Mouse (Mus musculus) heart, adult 18-20 months (tissue): ENCODE results near the gene Zglp1. TPM values are rescaled to one million over a fixed set of nuclear protein-coding genes. Genes with fewer than 3 reads are reported as not detected.
"Not testable (repeated sequence)": the region's sequence is repeated elsewhere in the genome, so short reads cannot be mapped to it uniquely, and the experiment has no call there.

Experiments used
- DNase-seq, 2 experiments: peaks; one replicate each; pipeline ENCODE4 v3.0.0; 2021 to 2022; ENCODE audit warnings: mixed read lengths in 1 of 2
- total RNA-seq, 2 experiments: library from RNA; stranded (reverse); gene quantifications; 2 replicates each; pipeline ENCODE4 v1.2.3; 2021

Gene Zglp1
- total RNA-seq, 2 experiments from 2014 or later = not detected

DNA sequence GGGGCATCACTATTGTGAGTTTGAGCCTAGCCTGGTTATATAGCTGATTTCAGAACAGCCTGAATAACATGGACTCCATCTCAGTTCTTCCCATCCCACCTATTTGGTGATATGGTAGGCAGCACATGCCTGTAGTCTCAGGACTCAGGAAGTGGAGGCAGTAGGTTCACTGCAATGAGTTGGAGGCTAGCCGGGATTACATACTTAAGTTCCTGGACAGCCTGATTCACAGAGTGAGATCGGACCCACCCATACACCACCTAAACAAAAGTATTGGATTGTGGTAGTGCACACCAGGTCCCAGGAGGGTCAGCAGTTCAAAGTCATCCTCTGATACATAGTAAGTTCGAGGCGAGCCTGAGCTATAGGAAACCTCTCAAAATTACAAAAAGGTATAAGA, 5.7 kb upstream of the Zglp1 start:
- DNase-seq = no peak

DNA sequence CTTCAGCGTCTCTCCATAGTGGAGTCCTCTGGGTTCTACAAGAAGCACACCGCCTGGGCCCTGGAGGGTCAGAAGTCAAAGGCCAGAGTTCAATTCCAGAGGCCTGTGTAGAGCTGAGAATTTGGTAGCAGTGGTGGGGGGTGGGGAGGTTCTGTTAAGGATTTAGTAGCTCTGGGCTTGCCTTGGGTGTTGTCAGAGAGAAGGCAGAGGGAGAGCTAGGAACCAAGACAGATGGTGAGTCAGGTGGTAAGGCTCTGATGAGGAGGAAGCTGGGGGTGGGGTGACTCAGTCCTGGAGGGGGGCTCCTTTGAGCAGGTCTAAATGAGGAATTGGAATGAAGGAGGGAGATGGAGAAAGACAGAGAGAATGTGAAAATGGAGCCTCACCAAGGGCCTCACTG, 4.0 kb downstream of the Zglp1 start:
- no peak for DNase-seq

DNA sequence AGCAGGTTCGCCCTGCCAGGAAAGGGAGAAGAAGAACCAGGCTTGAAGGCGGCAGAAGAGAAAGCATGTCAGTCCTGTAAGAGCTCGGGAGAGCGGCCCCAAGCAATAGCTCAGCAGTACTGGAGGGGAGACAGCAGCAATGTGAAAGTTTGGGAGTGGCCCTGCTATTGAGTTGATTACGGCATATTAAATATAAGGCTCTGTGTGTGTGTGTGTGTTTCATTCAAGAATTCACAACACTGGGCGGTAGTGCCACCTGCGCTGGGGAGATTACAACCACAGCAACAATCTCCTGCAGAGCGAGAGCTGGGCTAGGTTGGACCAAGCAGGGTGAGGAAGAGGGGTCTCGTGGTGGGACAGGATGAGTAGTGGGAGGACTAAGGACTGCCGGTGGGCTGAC, 15.3 kb downstream of the Zglp1 start:
- no peak for DNase-seq

DNA sequence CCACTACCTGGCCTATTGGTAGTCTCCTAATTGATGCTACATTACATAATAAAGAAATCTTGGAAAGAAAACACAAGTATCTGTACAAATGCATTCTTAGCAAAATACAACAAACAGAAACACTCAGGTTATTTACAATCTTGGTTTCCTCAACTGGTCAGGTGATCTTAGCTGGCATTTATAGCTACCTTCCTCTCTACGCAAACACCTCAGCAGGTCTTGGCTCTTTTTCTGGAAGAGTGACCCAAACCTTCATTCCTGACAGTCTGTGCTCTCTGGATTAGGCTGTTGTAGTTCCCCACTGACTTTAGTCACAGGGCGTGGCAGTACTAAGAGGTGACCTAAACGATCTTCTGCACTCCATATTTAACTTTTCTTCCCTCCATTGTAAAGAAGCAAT, 21.7 kb downstream of the Zglp1 start:
- DNase-seq = no peak

- not testable (repeated sequence) for DNase-seq
These were observed 22.1 kb downstream of the Zglp1 start for GRCm38 (mm10) chr9:21044785-21045184.

GRCm38 (mm10) chr9:21043563-21043962, 23.3 kb downstream of the Zglp1 start:
- no peak for DNase-seq

DNA sequence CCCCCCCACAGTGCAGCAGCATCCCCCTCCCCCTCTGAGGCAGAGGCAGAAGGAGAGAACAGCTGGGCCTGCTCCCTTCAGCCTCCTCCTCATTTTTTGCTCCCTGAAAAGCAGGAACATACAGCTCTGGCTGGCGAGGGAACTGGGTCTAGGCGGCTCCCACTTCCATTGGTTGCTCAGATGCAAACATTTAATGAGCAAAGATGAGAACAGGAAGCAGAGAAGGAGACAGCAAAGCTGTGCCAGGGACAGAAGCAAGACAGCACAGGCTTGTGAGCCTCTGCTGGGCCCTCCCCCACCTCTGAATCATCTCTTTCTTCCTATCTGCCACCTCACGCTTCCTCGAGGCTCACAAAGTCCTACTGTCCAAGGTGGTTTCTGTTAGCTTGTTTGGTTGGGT, 25.6 kb downstream of the Zglp1 start:
- DNase-seq = no peak

GRCm38 (mm10) chr9:21039779-21040178, 27.1 kb downstream of the Zglp1 start:
- no peak for DNase-seq

GRCm38 (mm10) chr9:21037481-21037891, 29.4 kb downstream of the Zglp1 start:
- peak in 1 of 2 experiments; percentile 43 for DNase-seq

- no peak for DNase-seq
These were observed 30.2 kb downstream of the Zglp1 start for GRCm38 (mm10) chr9:21036666-21037065.

- no peak for DNase-seq
These were observed 30.7 kb downstream of the Zglp1 start for GRCm38 (mm10) chr9:21036161-21036560.

DNA sequence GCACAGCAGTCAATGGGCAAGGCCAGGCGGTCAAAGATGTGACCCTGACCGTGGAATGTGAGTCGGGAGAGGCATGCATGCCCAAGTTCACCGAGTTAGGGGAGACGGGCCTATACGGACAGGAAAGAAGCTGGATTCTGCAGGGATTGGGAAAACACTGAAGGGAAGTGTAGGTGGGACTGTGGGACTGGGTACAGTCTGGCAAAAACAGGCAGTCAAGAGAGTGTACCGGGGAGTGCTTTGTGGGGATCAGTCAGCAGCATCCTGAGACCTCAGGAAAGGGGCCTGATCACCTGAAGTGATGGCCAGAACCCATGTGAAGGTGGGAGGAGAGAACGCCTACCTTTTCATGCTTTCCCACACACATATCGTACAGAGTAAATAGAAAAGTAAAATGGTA, 31.3 kb downstream of the Zglp1 start:
- DNase-seq = no peak

DNA sequence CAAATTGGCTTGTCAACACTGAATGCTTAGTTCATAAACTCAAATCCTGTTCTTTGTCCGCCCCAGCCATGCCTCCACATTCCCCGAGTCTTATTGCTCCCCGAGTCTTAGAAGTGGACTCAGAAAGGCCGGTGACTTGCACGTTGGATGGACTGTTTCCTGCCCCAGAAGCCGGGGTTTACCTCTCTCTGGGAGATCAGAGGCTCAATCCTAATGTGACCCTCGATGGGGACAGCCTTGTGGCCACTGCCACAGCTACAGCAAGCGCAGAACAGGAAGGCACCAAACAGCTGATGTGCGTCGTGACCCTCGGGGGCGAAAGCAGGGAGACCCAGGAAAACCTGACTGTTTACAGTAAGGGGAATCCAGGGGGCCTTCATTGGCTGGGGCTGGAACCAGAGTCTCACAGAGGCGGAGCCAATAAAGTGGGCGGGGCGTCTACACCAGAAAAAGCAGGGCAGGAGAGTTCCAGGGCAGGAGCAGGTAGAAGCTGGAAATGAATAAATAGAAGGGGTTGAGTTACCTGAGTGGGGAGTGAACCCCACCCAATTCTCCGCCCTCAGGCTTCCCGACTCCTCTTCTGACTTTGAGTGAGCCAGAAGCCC, 32.3 kb downstream of the Zglp1 start:
- DNase-seq = no peak

DNA sequence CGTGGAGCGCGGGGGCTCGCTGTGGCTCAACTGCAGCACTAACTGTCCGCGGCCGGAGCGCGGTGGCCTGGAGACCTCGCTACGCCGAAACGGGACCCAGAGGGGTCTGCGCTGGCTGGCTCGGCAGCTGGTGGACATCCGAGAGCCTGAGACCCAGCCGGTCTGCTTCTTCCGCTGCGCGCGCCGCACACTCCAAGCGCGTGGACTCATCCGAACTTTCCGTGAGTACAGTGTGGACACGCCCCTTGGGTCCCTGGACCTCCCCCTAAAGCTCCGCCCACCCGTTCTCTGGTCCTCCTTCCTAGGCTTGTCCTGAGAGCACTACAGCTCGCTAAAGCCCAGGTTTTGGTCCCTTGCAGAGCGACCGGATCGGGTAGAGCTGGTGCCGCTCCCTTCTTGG, 33.8 kb downstream of the Zglp1 start:
- peak; percentile 91 to 92 for DNase-seq

DNA sequence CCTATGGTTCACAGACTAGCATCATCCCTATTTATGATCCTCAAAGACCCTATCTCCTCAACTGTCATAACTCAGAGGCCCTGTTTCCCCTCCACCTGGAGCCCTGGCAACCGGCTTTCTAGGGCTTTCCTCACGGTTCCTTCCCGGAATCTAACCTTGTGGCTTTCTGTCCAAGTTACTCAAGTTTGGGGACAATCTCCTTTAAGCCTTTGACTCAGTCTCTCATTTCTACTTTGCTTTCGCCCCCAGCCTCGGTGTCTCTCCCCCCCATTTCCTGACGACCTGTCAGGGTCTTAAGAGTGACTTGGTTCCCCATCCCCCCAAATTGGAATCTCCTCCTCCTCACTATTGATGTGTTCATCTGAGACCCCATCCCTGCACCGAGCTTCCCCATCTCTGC, 34.4 kb downstream of the Zglp1 start:
- no peak for DNase-seq

GRCm38 (mm10) chr9:21031896-21032351, 35.0 kb downstream of the Zglp1 start, which contains the start of gene Icam5:
Icam5 (plus strand) TSS chr9:21032073.
- no peak for DNase-seq

DNA sequence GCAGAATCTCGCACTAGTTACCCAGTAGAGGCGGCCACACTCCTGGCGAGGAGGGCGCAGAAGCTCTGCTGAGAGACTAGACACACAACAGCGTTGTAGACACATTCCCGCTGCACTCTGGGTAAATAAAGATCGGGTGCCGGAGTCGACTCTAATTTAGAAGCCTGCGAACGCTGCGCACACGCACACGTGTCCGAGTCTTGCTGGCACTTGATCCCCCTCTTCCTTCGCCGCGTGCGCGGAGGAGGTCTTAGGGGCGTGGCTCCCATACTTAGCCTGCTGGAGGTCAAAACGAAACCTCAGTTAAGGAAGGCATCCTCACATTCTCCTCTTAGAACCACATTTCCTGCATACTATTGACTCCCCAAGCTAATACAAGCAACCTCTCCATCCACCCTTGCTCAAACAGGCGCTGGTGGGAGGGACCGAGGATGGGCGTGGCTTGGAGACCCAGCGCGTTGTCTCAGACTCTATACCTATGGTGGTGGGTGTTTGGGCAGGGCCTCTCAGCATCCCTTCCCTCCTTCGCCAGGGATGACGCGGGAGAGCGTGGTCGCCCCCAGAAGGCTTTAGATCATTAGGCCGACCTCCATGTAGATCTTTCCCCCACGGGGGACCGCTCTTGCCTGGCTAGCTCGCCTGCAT, 35.5 kb downstream of the Zglp1 start:
- DNase-seq = peak; percentile 78 to 82

DNA sequence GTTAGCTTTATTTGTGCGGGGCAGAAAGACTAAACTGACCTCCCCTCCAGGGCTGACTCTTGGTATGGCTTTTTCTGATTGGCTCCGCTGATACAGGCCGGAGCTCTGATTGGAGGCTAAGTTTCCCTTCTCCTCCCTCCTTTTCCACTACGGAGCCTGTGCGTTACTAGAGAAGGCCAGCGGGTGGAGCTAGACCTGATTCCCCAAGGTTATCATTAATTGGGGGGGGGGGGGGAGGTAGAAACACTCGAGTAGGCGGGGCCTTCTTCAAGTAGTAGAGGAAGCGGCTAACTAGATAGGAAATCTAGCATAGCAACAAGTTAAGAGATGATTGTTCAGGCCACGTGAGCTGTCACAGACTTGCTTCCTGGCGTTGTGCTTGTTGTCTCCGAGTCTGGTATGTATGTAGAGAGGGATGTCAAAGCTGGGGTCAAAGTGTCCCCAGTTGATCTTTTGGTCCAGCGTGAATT, 36.1 kb downstream of the Zglp1 start:
- DNase-seq = peak; percentile 88 to 94

- DNase-seq = no peak
These were observed 36.8 kb downstream of the Zglp1 start for GRCm38 (mm10) chr9:21030055-21030600.

- peak; percentile 86 to 91 for DNase-seq
These were observed 37.4 kb downstream of the Zglp1 start, which contains the start of gene Icam4 for GRCm38 (mm10) chr9:21029291-21030054. Icam4 (plus strand) TSS chr9:21029373.

GRCm38 (mm10) chr9:21028560-21029110, 38.3 kb downstream of the Zglp1 start:
- DNase-seq = no peak

GRCm38 (mm10) chr9:21027774-21028290, 39.1 kb downstream of the Zglp1 start:
- DNase-seq = no peak
